ENCODE assay signal across 20 mouse cellular contexts in the genomic region with DNA sequence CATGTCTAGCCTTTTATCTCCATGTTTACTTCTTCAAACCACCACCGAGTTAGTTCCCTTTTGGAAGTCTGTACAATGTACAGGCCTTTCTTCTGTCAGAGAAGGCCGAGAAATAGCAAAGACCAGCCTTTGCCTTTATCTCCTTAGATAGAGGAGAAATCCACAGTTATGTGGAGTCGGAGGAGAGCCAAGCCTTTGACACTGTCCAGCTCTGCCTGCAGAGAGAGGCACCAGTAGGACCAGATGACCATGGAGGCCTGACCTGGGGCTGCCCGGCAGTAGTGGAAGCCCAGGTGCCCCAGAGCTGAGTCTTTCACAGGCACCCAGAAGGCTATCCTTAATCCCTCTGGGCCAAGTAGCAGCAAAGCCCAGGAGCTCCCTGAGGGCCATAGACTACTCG.
DNase-seq lines count a peak whose midpoint lies in the region; ATAC-seq and TF ChIP-seq lines count a peak whose summit lies in the region.
"Had no signal": no experiment of that assay in that cellular context is flagged by ENCODE, and none has a peak within 500 bp of the region (broad histone marks: within the 10 kb centered on the region; RNA-seq: fewer than 3 reads in every experiment).

No protein-coding gene starts in this region.

- ATAC-seq in heart, embryonic 15.5 days (replicated peaks; ENCODE audit: insufficient number of reproducible peaks, insufficient read depth, low FRiP score, low read depth), result peak; percentile 74
- no peak for ATAC-seq in hindbrain, postnatal 0 days
- ATAC-seq: forebrain, embryonic 13.5 days; inflammation-experienced regulatory T-cells, adult 6 months; midbrain, embryonic 16.5 days had no signal

- H3K9me3 ChIP-seq in heart, embryonic 15.5 days (replicated peaks), result no peaks in the 10 kb centered on the region
- no peaks in the 10 kb centered on the region for H3K9me3 ChIP-seq in hindbrain, postnatal 0 days (ENCODE audit: low read length)
- H3K9me3 ChIP-seq: embryonic facial prominence, embryonic 10.5 days; forebrain, embryonic 13.5 days; limb, embryonic 15.5 days had no signal

- H3K4me2 ChIP-seq in heart, embryonic 15.5 days, result peak overlapping the region; percentile 23; the same call in 1 of the 2 replicates
- H3K4me2 ChIP-seq in hindbrain, postnatal 0 days (ENCODE audit: low read depth, low read length), result no peak overlapping the region
- H3K4me2 ChIP-seq: forebrain, embryonic 13.5 days; limb, embryonic 15.5 days had no signal

- WGBS in heart, embryonic 15.5 days, result 19% methylated on average over 5 of the region's 5 CpGs
- WGBS in hindbrain, postnatal 0 days, result 83% methylated on average over 5 of the region's 5 CpGs

- no peak for TF ChIP-seq CTCF in hindbrain, postnatal 0 days (IDR thresholded peaks at IDR 0.05; ENCODE audit: low read depth)

- H3K36me3 ChIP-seq in heart, embryonic 15.5 days, result no peaks in the 10 kb centered on the region
- no peaks in the 10 kb centered on the region for H3K36me3 ChIP-seq in hindbrain, postnatal 0 days (ENCODE audit: insufficient read depth, low read length)
- H3K36me3 ChIP-seq: embryonic facial prominence, embryonic 10.5 days; limb, embryonic 15.5 days had no signal

- H3K4me1 ChIP-seq in heart, embryonic 15.5 days (replicated peaks), result peaks cover 68% of the 10 kb centered on the region
- no peaks in the 10 kb centered on the region for H3K4me1 ChIP-seq in hindbrain, postnatal 0 days (ENCODE audit: insufficient read depth, low read length)
- H3K4me1 ChIP-seq: forebrain, embryonic 13.5 days had no signal

- peak overlapping the region; percentile 84 for H3K27ac ChIP-seq in heart, embryonic 15.5 days
- no peak overlapping the region for H3K27ac ChIP-seq in hindbrain, postnatal 0 days
- H3K27ac ChIP-seq: embryonic facial prominence, embryonic 10.5 days; forebrain, embryonic 13.5 days; kidney, postnatal 0 days; limb, embryonic 15.5 days had no signal

- H3K4me3 ChIP-seq in heart, embryonic 15.5 days, result no peak overlapping the region
- no peak overlapping the region for H3K4me3 ChIP-seq in hindbrain, postnatal 0 days (ENCODE audit: low read length)
- H3K4me3 ChIP-seq: embryonic facial prominence, embryonic 10.5 days; forebrain, embryonic 13.5 days; limb, embryonic 15.5 days had no signal

- no peak overlapping the region for H3K9ac ChIP-seq in heart, embryonic 15.5 days
- no peak overlapping the region for H3K9ac ChIP-seq in hindbrain, postnatal 0 days (replicated peaks; ENCODE audit: low read length)
- H3K9ac ChIP-seq: forebrain, embryonic 13.5 days; limb, embryonic 15.5 days had no signal

- H3K27me3 ChIP-seq in heart, embryonic 15.5 days, result no peaks in the 10 kb centered on the region
- no peaks in the 10 kb centered on the region for H3K27me3 ChIP-seq in hindbrain, postnatal 0 days (ENCODE audit: insufficient read depth, low read length)
- H3K27me3 ChIP-seq: forebrain, embryonic 13.5 days; limb, embryonic 15.5 days had no signal

- peak; percentile 27 for DNase-seq in ovary, postnatal 36 days (ENCODE audit: low spot score)
- no peak for DNase-seq in ovary, postnatal 14 days (ENCODE audit: low spot score)
- DNase-seq in heart, adult 9 months (ENCODE audit: low spot score in 2 of 2), result peak; percentile 24 to 27
- DNase-seq in yolk sac, embryonic 10.5 days (ENCODE audit: low spot score), result peak; percentile 66
- DNase-seq in thymus, adult 18-20 months, result no peak
- no peak for DNase-seq in hindbrain, postnatal 0 days (ENCODE audit: low spot score)
- DNase-seq: adrenal gland, adult 2 months; cerebellum, postnatal 10 days; gastrocnemius, postnatal 25 days; layer of hippocampus, postnatal 36 days; lung, postnatal 10 days; right cerebral cortex, postnatal 25 days; thymus, adult 2 months had no signal

Comparison
In these comparisons a context has a peak if more than half of its experiments do, and no peak if none do; other contexts are left out.
1. DNase-seq: peak in ovary, postnatal 36 days (single experiment), heart, adult 9 months (2 of 2) and yolk sac, embryonic 10.5 days (single experiment); none in ovary, postnatal 14 days (single experiment), thymus, adult 18-20 months (0 of 2) and hindbrain, postnatal 0 days (single experiment).